Comparison of ENCODE assay signal across 8 mouse cellular contexts in genomic region chr11:98075195-98075808, GRCm38 (mm10). TPM values are rescaled to one million over a fixed set of nuclear protein-coding genes. Genes with fewer than 3 reads are reported as not detected.
DNase-seq lines count a peak whose midpoint lies in the region; ATAC-seq lines count a peak whose summit lies in the region.

No protein-coding gene starts in this region.

- DNase-seq in adrenal gland, adult (ENCODE audit: inconsistent age in 2 of 2, low spot score in 1 of 2) = peak; percentile 87 to 96
- DNase-seq in embryo, embryonic 10 days (ENCODE audit: low spot score) = peak; percentile 88
- DNase-seq in gastrocnemius, postnatal 25 days = peak; percentile 69
- DNase-seq in intestine, embryonic 14.5 days (ENCODE audit: low spot score) = peak; percentile 99
- peak; percentile 58 to 96 for DNase-seq in left cerebral cortex, adult 9 months (ENCODE audit: low spot score in 2 of 2)
- peak; percentile 86 for DNase-seq in midbrain, embryonic 10.5 days (ENCODE audit: low spot score)
- peak; percentile 81 to 85 for DNase-seq in right cerebral cortex, postnatal 36 days (ENCODE audit: low spot score in 2 of 2)
- DNase-seq in urinary bladder, postnatal 4 days (ENCODE audit: low spot score in 2 of 2) = peak; percentile 75 to 90

- H3K36me3 ChIP-seq in intestine, embryonic 14.5 days (ENCODE audit: control insufficient read depth, insufficient read depth, low read length) = no peaks in the 10 kb centered on the region
- no peaks in the 10 kb centered on the region for H3K36me3 ChIP-seq in midbrain, embryonic 10.5 days

- ATAC-seq in intestine, embryonic 14.5 days (replicated peaks; ENCODE audit: low FRiP score, low TSS enrichment, low read depth) = peak; percentile 50

- no peak overlapping the region for H3K4me3 ChIP-seq in intestine, embryonic 14.5 days (ENCODE audit: low read depth, low read length)
- H3K4me3 ChIP-seq in midbrain, embryonic 10.5 days = peak overlapping the region; percentile 20; the same call in 1 of the 2 replicates

- no peaks in the 10 kb centered on the region for H3K27me3 ChIP-seq in intestine, embryonic 14.5 days (replicated peaks; ENCODE audit: control insufficient read depth, insufficient read depth, low read length)
- no peaks in the 10 kb centered on the region for H3K27me3 ChIP-seq in midbrain, embryonic 10.5 days (ENCODE audit: low read depth, poor library complexity, severe bottlenecking)

- H3K4me2 ChIP-seq in intestine, embryonic 14.5 days (ENCODE audit: low read length) = no peak overlapping the region; the same call in 1 of the 2 replicates

- WGBS in intestine, embryonic 14.5 days = 22% methylated on average over 13 of the region's 13 CpGs
- WGBS in midbrain, embryonic 10.5 days = 22% methylated on average over 13 of the region's 13 CpGs

- no peak overlapping the region for H3K9ac ChIP-seq in intestine, embryonic 14.5 days (ENCODE audit: low read length)

- 0 out of 2 replicates have a peak, but pooled peaks cover 3% of the 10 kb centered on the region for H3K9me3 ChIP-seq in intestine, embryonic 14.5 days (ENCODE audit: control insufficient read depth, low read length)
- 0 out of 2 replicates have a peak, but pooled peaks cover 3% of the 10 kb centered on the region for H3K9me3 ChIP-seq in midbrain, embryonic 10.5 days (replicated peaks)

- H3K27ac ChIP-seq in intestine, embryonic 14.5 days (ENCODE audit: low read depth) = no peak overlapping the region
- no peak overlapping the region for H3K27ac ChIP-seq in midbrain, embryonic 10.5 days (replicated peaks)

- H3K4me1 ChIP-seq in intestine, embryonic 14.5 days (replicated peaks; ENCODE audit: control insufficient read depth, insufficient read depth, low read length) = no peaks in the 10 kb centered on the region
- H3K4me1 ChIP-seq in midbrain, embryonic 10.5 days = peaks cover 6% of the 10 kb centered on the region

RNA-seq across cellular contexts. Expression of gene Stac2, which starts 22.0 kb away (rescaled TPM):
- total RNA-seq in gastrocnemius, postnatal 25 days (2021) = under 1 TPM in 1 of 2 experiments, not detected in 1; 0.13 TPM
- 0.35 and 0.43 TPM in 2 replicates for polyA plus RNA-seq in intestine, embryonic 14.5 days (2014; fragmentation: Nextera tagmentation; extraction: Ambion mirVana)
- 0.40 and 0.41 TPM in 2 replicates for polyA plus RNA-seq in midbrain, embryonic 10.5 days (2016; fragmentation: Nextera tagmentation; extraction: Ambion mirVana)

RNA-seq across cellular contexts. Expression of gene Rpl19, which starts 48.8 kb away (rescaled TPM):
- 100 to 1,000 TPM; 421 to 453 TPM for total RNA-seq in gastrocnemius, postnatal 25 days (2021)
- polyA plus RNA-seq in intestine, embryonic 14.5 days (2014; fragmentation: Nextera tagmentation; extraction: Ambion mirVana) = 1,242 TPM in 2 replicates
- polyA plus RNA-seq in midbrain, embryonic 10.5 days (2016; fragmentation: Nextera tagmentation; extraction: Ambion mirVana) = 976 and 1,159 TPM in 2 replicates

RNA-seq across cellular contexts. Expression of gene Cacnb1, which starts 52.5 kb away (rescaled TPM):
- total RNA-seq in gastrocnemius, postnatal 25 days (2021) = 100 to 1,000 TPM; 212 to 259 TPM
- 7.5 and 8.0 TPM in 2 replicates for polyA plus RNA-seq in intestine, embryonic 14.5 days (2014; fragmentation: Nextera tagmentation; extraction: Ambion mirVana)
- polyA plus RNA-seq in midbrain, embryonic 10.5 days (2016; fragmentation: Nextera tagmentation; extraction: Ambion mirVana) = 7.8 and 12.5 TPM in 2 replicates
